Mouse (Mus musculus): Measurements from ENCODE around the gene Gcn1l1. TPM values are rescaled to one million over a fixed set of nuclear protein-coding genes. Genes with fewer than 3 reads are reported as not detected.

Gcn1l1 gene
- total and polyA plus RNA-seq, 2 experiments, result 14.8 to 28.8 TPM

DNA sequence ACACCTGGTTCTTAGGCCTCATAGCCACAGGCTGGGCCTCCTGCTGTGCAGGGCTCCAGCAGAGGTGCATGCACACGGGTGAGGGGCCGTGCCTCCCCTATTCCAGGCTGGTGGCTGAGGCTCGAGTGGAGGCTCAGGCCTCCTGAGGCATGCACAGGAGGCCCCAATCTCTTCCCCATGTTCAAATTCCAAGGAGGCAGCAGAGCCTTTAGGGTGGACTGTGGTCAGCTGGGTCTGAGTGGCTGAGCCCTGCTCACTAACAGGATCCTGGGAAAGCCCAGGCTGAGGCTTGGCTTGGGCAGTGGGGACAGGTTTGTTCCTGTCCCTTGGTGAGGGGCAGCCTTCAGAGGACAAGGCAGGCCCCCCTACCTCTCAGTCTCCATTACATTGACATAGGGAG is 83.8 kb downstream of the Gcn1l1 start:
- peaks cover 6% of the 10 kb centered on the region for H3K36me3 ChIP-seq (ENCODE audit: control insufficient read depth, insufficient read depth, low read length)
- WGBS, result 90% methylated on average over 3 of the region's 3 CpGs
- DNase-seq (ENCODE audit: extremely low read depth, low read depth, low spot score), result no peak

DNA sequence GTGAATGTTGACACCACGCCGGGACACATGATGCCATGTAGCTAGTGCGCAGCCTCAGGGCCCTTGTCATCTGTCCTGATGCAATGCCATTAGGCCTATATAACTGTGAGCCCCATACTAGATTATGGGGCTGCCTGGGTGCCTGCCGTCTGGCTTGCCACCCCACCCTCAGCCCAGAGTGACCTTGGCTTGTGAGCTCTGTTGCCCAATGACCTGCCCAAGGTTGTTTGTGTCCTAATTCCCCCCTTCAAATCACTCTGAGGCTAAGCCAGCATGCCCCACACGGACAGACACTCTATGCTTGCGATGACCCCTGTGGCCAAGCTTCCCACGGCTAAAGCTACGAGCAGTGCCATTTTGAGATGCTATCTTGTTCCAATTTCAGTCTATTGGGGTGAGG is 84.6 kb downstream of the Gcn1l1 start:
- no peak for DNase-seq (ENCODE audit: extremely low read depth, low read depth, low spot score)
- 77% methylated on average over 8 of the region's 8 CpGs for WGBS
- H3K36me3 ChIP-seq (ENCODE audit: control insufficient read depth, insufficient read depth, low read length), result peaks cover 3% of the 10 kb centered on the region; the same call in 1 of the 2 replicates
- H3K4me1 ChIP-seq (ENCODE audit: control insufficient read depth, insufficient read depth, low read length), result peaks cover 2% of the 10 kb centered on the region; the same call in 1 of the 2 replicates
- TF ChIP-seq POLR2A (IDR thresholded peaks at IDR 0.05; ENCODE audit: extremely low read depth, insufficient read depth, low read length), result no peak
- TF ChIP-seq CTCF (IDR thresholded peaks at IDR 0.05; ENCODE audit: low read depth, low read length), result no peak
- H3K79me2 ChIP-seq (ENCODE audit: control insufficient read depth, insufficient read depth, low read length), result no peaks in the 10 kb centered on the region
- no peak overlapping the region for H3K27ac ChIP-seq (replicated peaks; ENCODE audit: insufficient read depth, low read depth, low read length)
- no peaks in the 10 kb centered on the region for H3K27me3 ChIP-seq (ENCODE audit: control insufficient read depth, insufficient read depth, low read length)
- no peak overlapping the region for H3K9ac ChIP-seq (ENCODE audit: low read depth, low read length)
- no peak overlapping the region for H3K4me3 ChIP-seq (ENCODE audit: insufficient read depth, low read depth, low read length)

More for the DNA sequence above, 83.8 kb downstream of the Gcn1l1 start:
- no peaks in the 10 kb centered on the region for H3K27me3 ChIP-seq (ENCODE audit: control insufficient read depth, insufficient read depth, low read length)
- no peak overlapping the region for H3K4me3 ChIP-seq (ENCODE audit: insufficient read depth, low read depth, low read length)
- no peak for TF ChIP-seq CTCF (IDR thresholded peaks at IDR 0.05; ENCODE audit: low read depth, low read length)
- TF ChIP-seq POLR2A (IDR thresholded peaks at IDR 0.05; ENCODE audit: extremely low read depth, insufficient read depth, low read length), result no peak
- peaks cover 2% of the 10 kb centered on the region; the same call in 1 of the 2 replicates for H3K4me1 ChIP-seq (ENCODE audit: control insufficient read depth, insufficient read depth, low read length)
- H3K27ac ChIP-seq (replicated peaks; ENCODE audit: insufficient read depth, low read depth, low read length), result no peak overlapping the region
- no peak overlapping the region for H3K9ac ChIP-seq (ENCODE audit: low read depth, low read length)
- H3K79me2 ChIP-seq (ENCODE audit: control insufficient read depth, insufficient read depth, low read length), result no peaks in the 10 kb centered on the region

DNA sequence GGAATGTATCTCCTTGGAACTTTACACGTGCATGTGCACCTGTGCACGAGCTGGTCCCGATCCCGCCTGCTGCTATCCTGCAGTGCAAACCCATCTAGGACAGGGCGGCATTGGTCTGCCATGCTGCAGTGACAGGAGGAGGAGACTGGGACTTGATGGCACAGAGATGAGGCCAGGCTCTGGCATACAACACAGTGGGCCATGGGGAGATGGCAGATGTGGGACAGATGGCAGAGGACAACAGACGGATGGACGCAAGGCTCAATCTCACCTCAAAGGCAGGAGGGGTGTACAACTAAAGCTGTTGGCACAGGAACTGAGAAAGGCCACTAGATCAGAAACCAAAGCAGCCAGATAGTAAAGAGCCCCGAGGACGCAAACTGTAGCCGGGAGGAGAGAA is 85.8 kb downstream of the Gcn1l1 start:
- H3K4me3 ChIP-seq (ENCODE audit: insufficient read depth, low read depth, low read length), result no peak overlapping the region
- WGBS, result 94% methylated on average over 10 of the region's 10 CpGs

DNA sequence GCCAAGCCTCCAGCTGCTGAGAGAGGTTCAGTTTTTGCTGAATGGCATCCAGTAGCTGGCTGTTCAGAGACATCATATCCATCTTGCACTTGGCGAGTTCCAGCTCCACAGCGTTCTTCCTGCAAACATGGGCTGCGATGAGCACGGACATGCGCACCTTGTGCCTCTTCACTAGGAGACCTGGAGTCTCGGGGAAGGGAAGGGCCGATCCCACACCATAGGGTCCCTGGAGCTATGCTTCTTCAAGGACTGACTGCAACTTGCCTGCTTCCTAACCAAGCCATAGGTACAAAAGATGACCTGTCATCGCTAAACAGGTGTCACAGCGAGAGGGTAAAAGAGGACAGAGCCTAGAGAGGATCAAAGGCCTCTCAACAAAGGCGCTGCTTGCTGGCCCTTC is 86.8 kb downstream of the Gcn1l1 start:
- no peak overlapping the region for H3K4me3 ChIP-seq (ENCODE audit: insufficient read depth, low read depth, low read length)
- no peak overlapping the region for H3K27ac ChIP-seq (replicated peaks; ENCODE audit: insufficient read depth, low read depth, low read length)
- 94% methylated on average over 10 of the region's 10 CpGs for WGBS
- TF ChIP-seq POLR2A (IDR thresholded peaks at IDR 0.05; ENCODE audit: extremely low read depth, insufficient read depth, low read length), result no peak
- TF ChIP-seq CTCF (IDR thresholded peaks at IDR 0.05; ENCODE audit: low read depth, low read length), result no peak
- H3K79me2 ChIP-seq (ENCODE audit: control insufficient read depth, insufficient read depth, low read length), result no peaks in the 10 kb centered on the region
- no peak overlapping the region for H3K9ac ChIP-seq (ENCODE audit: low read depth, low read length)
- no peaks in the 10 kb centered on the region for H3K36me3 ChIP-seq (ENCODE audit: control insufficient read depth, insufficient read depth, low read length)
- H3K27me3 ChIP-seq (ENCODE audit: control insufficient read depth, insufficient read depth, low read length), result no peaks in the 10 kb centered on the region
- H3K4me1 ChIP-seq (ENCODE audit: control insufficient read depth, insufficient read depth, low read length), result peaks cover 2% of the 10 kb centered on the region; the same call in 1 of the 2 replicates
- DNase-seq (ENCODE audit: extremely low read depth, low read depth, low spot score), result no peak

More for the DNA sequence above, 85.8 kb downstream of the Gcn1l1 start:
- H3K79me2 ChIP-seq (ENCODE audit: control insufficient read depth, insufficient read depth, low read length), result no peaks in the 10 kb centered on the region
- TF ChIP-seq CTCF (IDR thresholded peaks at IDR 0.05; ENCODE audit: low read depth, low read length) (no peak), POLR2A (IDR thresholded peaks at IDR 0.05; ENCODE audit: extremely low read depth, insufficient read depth, low read length) (no peak)
- no peak overlapping the region for H3K9ac ChIP-seq (ENCODE audit: low read depth, low read length)
- H3K27ac ChIP-seq (replicated peaks; ENCODE audit: insufficient read depth, low read depth, low read length), result no peak overlapping the region
- no peaks in the 10 kb centered on the region for H3K27me3 ChIP-seq (ENCODE audit: control insufficient read depth, insufficient read depth, low read length)
- H3K36me3 ChIP-seq (ENCODE audit: control insufficient read depth, insufficient read depth, low read length), result peaks cover 3% of the 10 kb centered on the region; the same call in 1 of the 2 replicates
- peaks cover 2% of the 10 kb centered on the region; the same call in 1 of the 2 replicates for H3K4me1 ChIP-seq (ENCODE audit: control insufficient read depth, insufficient read depth, low read length)
- DNase-seq (ENCODE audit: extremely low read depth, low read depth, low spot score), result no peak

DNA sequence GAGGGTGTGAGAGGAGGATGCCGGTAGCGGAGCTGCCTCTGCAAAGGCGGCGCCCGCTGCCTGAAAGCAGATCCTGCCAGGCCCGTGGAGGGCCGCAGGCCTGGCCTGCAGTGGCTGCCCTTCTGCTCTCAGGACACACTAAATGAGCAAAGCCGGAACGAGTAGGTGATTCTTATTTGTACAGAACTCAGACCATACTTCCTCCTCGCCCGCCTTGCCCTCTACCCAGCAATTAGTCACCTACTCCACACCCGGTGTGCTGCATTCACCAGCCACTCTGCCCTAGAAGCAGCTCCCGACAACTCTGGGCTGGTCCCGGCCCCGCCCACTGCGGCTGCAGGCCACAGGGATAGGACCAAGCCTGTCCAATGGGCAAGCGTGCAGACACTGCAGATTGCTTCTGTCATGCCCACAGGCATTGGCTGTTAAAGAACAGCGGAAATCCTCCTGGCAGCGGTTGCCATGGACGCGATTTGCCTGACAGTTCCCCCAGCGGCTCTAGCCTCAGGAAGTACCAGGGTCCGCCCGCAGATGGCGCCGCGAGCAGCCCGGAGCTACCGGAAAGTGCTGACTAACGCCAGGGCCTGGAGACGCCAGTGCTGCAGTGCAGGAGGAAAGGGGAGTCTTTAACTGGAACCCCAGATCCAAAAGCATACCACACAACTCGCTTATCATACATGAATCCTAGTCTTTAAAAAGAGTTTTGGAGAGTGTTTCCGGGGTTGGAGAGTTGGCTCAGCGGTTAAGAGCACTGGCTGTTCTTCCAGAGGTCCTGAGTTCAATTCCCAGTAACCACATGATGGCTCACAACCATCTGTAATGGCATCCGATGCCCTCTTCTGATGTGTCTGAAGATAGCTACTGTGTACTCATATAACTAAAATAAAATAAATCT is 87.9 kb downstream of the Gcn1l1 start:
- no peaks in the 10 kb centered on the region for H3K36me3 ChIP-seq (ENCODE audit: control insufficient read depth, insufficient read depth, low read length)
- H3K27ac ChIP-seq (replicated peaks; ENCODE audit: insufficient read depth, low read depth, low read length), result peak overlapping the region; percentile 11
- H3K4me3 ChIP-seq (ENCODE audit: insufficient read depth, low read depth, low read length), result peak overlapping the region; percentile 52
- H3K4me1 ChIP-seq (ENCODE audit: control insufficient read depth, insufficient read depth, low read length), result peaks cover 2% of the 10 kb centered on the region; the same call in 1 of the 2 replicates
- peak; percentile 97 for DNase-seq (ENCODE audit: extremely low read depth, low read depth, low spot score)
- WGBS, result 3% methylated on average over 35 of the region's 35 CpGs
- H3K79me2 ChIP-seq (ENCODE audit: control insufficient read depth, insufficient read depth, low read length), result no peaks in the 10 kb centered on the region
- H3K27me3 ChIP-seq (ENCODE audit: control insufficient read depth, insufficient read depth, low read length), result no peaks in the 10 kb centered on the region
- H3K9ac ChIP-seq (ENCODE audit: low read depth, low read length), result peak overlapping the region; percentile 55
- peak; percentile 80 for TF ChIP-seq POLR2A (IDR thresholded peaks at IDR 0.05; ENCODE audit: extremely low read depth, insufficient read depth, low read length)
- peak; percentile 91 for TF ChIP-seq CTCF (IDR thresholded peaks at IDR 0.05; ENCODE audit: low read depth, low read length)

DNA sequence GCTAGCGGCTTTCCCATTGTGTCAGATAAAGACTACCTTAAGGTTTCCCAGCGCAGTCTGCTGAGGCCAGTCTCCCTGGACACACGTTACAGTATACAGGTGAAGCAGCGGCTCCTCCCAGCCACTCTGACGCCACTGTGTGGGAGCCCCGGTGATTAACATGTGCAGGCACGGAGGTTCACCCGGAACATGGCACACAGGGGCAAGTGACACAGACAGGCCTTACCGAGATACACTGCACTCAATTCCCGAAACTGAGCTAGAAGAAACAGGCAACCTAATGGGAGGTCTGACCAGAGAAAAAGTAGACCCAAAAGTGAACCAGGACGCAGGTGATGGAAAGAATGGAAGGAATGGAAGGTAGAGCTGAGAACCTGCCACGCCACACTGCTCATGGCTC is 88.7 kb downstream of the Gcn1l1 start:
- Histone ChIP-seq H3K27ac (replicated peaks; ENCODE audit: insufficient read depth, low read depth, low read length) (no peak overlapping the region), H3K9ac (ENCODE audit: low read depth, low read length) (no peak overlapping the region), H3K4me1 (ENCODE audit: control insufficient read depth, insufficient read depth, low read length) (peaks cover 2% of the 10 kb centered on the region; the same call in 1 of the 2 replicates), H3K4me3 (ENCODE audit: insufficient read depth, low read depth, low read length) (no peak overlapping the region), H3K36me3 (ENCODE audit: control insufficient read depth, insufficient read depth, low read length) (no peaks in the 10 kb centered on the region), H3K79me2 (ENCODE audit: control insufficient read depth, insufficient read depth, low read length) (no peaks in the 10 kb centered on the region), H3K27me3 (ENCODE audit: control insufficient read depth, insufficient read depth, low read length) (no peaks in the 10 kb centered on the region)
- WGBS, result 98% methylated on average over 12 of the region's 12 CpGs
- DNase-seq (ENCODE audit: extremely low read depth, low read depth, low spot score), result no peak
- TF ChIP-seq CTCF (IDR thresholded peaks at IDR 0.05; ENCODE audit: low read depth, low read length) (no peak), POLR2A (IDR thresholded peaks at IDR 0.05; ENCODE audit: extremely low read depth, insufficient read depth, low read length) (no peak)

Data from liver, adult 2 months (tissue).